Comparison of ENCODE assay signal across 15 mouse cellular contexts in the genomic region with DNA sequence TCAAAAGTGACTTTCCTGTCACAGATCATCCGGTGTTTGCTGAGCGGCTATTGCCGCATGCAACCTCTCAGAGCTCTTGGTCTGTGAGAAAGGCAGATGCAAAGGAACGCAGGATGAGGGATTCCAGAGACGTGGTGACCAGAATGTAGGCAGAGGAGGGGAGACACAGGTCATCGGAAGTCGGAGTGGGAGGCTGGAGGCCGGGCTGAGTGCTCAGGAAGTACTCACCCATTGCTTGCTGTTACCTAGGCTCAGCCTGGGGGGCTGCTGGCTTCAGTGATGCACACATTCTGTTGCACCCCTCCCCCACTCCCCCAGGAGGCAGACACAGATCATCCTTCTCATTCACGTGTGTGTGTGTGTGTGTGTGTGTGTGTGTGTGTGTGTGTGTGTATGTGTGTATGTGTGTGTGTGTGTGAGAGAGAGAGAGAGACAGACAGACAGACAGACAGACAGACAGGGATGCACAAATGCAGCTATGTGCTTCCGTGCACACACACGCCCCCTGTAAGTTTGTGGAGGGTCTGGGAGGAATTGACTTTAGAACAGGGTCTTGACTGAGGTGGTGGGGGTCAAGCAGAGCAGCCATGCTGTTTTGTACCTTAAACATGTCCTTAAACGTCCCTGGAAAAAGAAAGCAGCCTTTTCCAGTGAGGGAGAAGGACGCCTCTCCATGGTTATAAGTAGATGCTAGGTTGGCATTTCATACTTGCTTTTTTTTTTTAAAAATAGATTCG.
DNase-seq lines count a peak whose midpoint lies in the region; ATAC-seq lines count a peak whose summit lies in the region.
"Had no signal": no experiment of that assay in that cellular context is flagged by ENCODE, and none has a peak within 500 bp of the region (broad histone marks: within the 10 kb centered on the region; RNA-seq: fewer than 3 reads in every experiment).

No protein-coding gene starts in this region.

- H3K9me3 ChIP-seq in embryonic facial prominence, embryonic 14.5 days (ENCODE audit: control insufficient read depth, low read length): no peaks in the 10 kb centered on the region
- H3K9me3 ChIP-seq in forebrain, embryonic 10.5 days: no peaks in the 10 kb centered on the region
- H3K9me3 ChIP-seq: heart, embryonic 13.5 days; megakaryocyte, embryonic 14.5 days; neural tube, embryonic 12.5 days had no signal

- H3K36me3 ChIP-seq in embryonic facial prominence, embryonic 14.5 days (ENCODE audit: control insufficient read depth, insufficient read depth, low read length): no peaks in the 10 kb centered on the region
- H3K36me3 ChIP-seq in forebrain, embryonic 10.5 days (replicated peaks): no peaks in the 10 kb centered on the region
- H3K36me3 ChIP-seq: heart, embryonic 13.5 days; neural tube, embryonic 12.5 days had no signal

- 42% methylated on average over 13 of the region's 14 CpGs for WGBS in embryonic facial prominence, embryonic 14.5 days
- WGBS in forebrain, embryonic 10.5 days: 56% methylated on average over 14 of the region's 14 CpGs

- peaks cover 33% of the 10 kb centered on the region for H3K4me1 ChIP-seq in embryonic facial prominence, embryonic 14.5 days (ENCODE audit: control insufficient read depth, insufficient read depth, low read length)
- H3K4me1 ChIP-seq in forebrain, embryonic 10.5 days: peaks cover 32% of the 10 kb centered on the region

- H3K27me3 ChIP-seq in embryonic facial prominence, embryonic 14.5 days (replicated peaks; ENCODE audit: control insufficient read depth, insufficient read depth, low read length): no peaks in the 10 kb centered on the region
- H3K27me3 ChIP-seq in forebrain, embryonic 10.5 days (ENCODE audit: poor library complexity, severe bottlenecking): no peaks in the 10 kb centered on the region
- H3K27me3 ChIP-seq: heart, embryonic 13.5 days; megakaryocyte, embryonic 14.5 days; neural tube, embryonic 12.5 days had no signal

- DNase-seq in frontal cortex, postnatal 25 days (ENCODE audit: low spot score in 2 of 2): no peak
- peak; percentile 20 to 36 for DNase-seq in spleen, adult 18-20 months
- DNase-seq in spleen, adult 12 weeks (ENCODE audit: low spot score): no peak
- peak; percentile 19 for DNase-seq in embryonic facial prominence, embryonic 14.5 days (ENCODE audit: low spot score)
- DNase-seq in forebrain, embryonic 10.5 days (ENCODE audit: extremely low spot score, low spot score): no peak
- no peak for DNase-seq in adipocyte (ENCODE audit: low spot score)
- DNase-seq in kidney, adult 8-10 months: no peak
- DNase-seq: left cerebral cortex, postnatal 4 days; lung, adult 18-20 months had no signal

- H3K27ac ChIP-seq in embryonic facial prominence, embryonic 14.5 days (replicated peaks; ENCODE audit: low read depth, low read length): no peak overlapping the region
- no peak overlapping the region for H3K27ac ChIP-seq in forebrain, embryonic 10.5 days
- H3K27ac ChIP-seq: heart, embryonic 13.5 days; neural tube, embryonic 12.5 days had no signal

- no peak overlapping the region for H3K9ac ChIP-seq in embryonic facial prominence, embryonic 14.5 days (ENCODE audit: low read depth, low read length)
- H3K9ac ChIP-seq: heart, embryonic 13.5 days; neural tube, embryonic 12.5 days had no signal

- 0 out of 2 replicates have a peak, but pooled peaks have one; percentile 10 for ATAC-seq in frontal cortex, adult (ENCODE audit: low TSS enrichment)
- ATAC-seq in embryonic facial prominence, embryonic 14.5 days (ENCODE audit: low read depth): no peak
- ATAC-seq: forebrain, embryonic 16.5 days; hindbrain, embryonic 16.5 days had no signal

- no peak overlapping the region for H3K4me2 ChIP-seq in embryonic facial prominence, embryonic 14.5 days (ENCODE audit: low read depth, low read length)
- H3K4me2 ChIP-seq: heart, embryonic 13.5 days; neural tube, embryonic 12.5 days had no signal

- H3K4me3 ChIP-seq in embryonic facial prominence, embryonic 14.5 days (ENCODE audit: low read depth, low read length): no peak overlapping the region
- H3K4me3 ChIP-seq in forebrain, embryonic 10.5 days: no peak overlapping the region
- H3K4me3 ChIP-seq: heart, embryonic 13.5 days; megakaryocyte, embryonic 14.5 days; neural tube, embryonic 12.5 days had no signal

Comparison
In these comparisons a context has a peak if more than half of its experiments do, and no peak if none do; other contexts are left out.
1. DNase-seq: peak in spleen, adult 18-20 months (2 of 2) and embryonic facial prominence, embryonic 14.5 days (single experiment); none in frontal cortex, postnatal 25 days (0 of 2), spleen, adult 12 weeks (single experiment), forebrain, embryonic 10.5 days (single experiment), adipocyte (single experiment) and kidney, adult 8-10 months (0 of 2).